Mouse (Mus musculus) lung, embryonic 16.5 days (tissue): ENCODE measurements around the gene Cfap52. TPM values are rescaled to one million over a fixed set of nuclear protein-coding genes. Genes with fewer than 3 reads are reported as not detected.

Experiments used
- ATAC-seq: fragments of 200-750 bp; cut with Nextera tagmentation; 2 replicates; pipeline ENCODE4 v1.8.0; 2017; ENCODE audit warnings: low read depth, mild to moderate bottlenecking, moderate library complexity
- H3K27ac ChIP-seq: fragments of 300-500 bp; sonication (generic); 2 replicates; pipeline ENCODE4 v1.5.1; 2014; ENCODE audit warnings: mild to moderate bottlenecking, control low read depth, low read length
- H3K27me3 ChIP-seq: fragments of 300-500 bp; sonication (generic); 2 replicates; pipeline ENCODE4 v1.6.1; 2014; ENCODE audit warnings: low read depth, low read length, mixed read lengths; ENCODE audit not compliant: control insufficient read depth, insufficient read depth
- H3K36me3 ChIP-seq: fragments of 300-500 bp; sonication (generic); 2 replicates; pipeline ENCODE4 v1.6.1; 2014; ENCODE audit warnings: low read length; ENCODE audit not compliant: control insufficient read depth, insufficient read depth
- H3K4me1 ChIP-seq: fragments of 300-500 bp; sonication (generic); replicated peaks from 2 replicates; pipeline ENCODE4 v1.6.1; 2014; ENCODE audit warnings: low read length, mixed read lengths; ENCODE audit not compliant: control insufficient read depth, insufficient read depth
- H3K4me2 ChIP-seq: fragments of 300-500 bp; sonication (generic); 2 replicates; pipeline ENCODE4 v1.6.1; 2014; ENCODE audit warnings: low read depth, low read length, control low read depth
- H3K4me3 ChIP-seq: fragments of 300-500 bp; sonication (generic); 2 replicates; pipeline ENCODE4 v1.5.1; 2014; ENCODE audit warnings: mild to moderate bottlenecking, low read length, control low read depth
- H3K9ac ChIP-seq: fragments of 300-500 bp; sonication (generic); 2 replicates; pipeline ENCODE4 v1.6.1; 2014; ENCODE audit warnings: low read length, control low read depth
- H3K9me3 ChIP-seq: fragments of 300-500 bp; sonication (generic); 2 replicates; pipeline ENCODE4 v1.6.1; 2016; ENCODE audit warnings: low read length; ENCODE audit not compliant: control insufficient read depth
- WGBS: fragments of 180-500 bp; shearing (Covaris S2); extraction: QIAGEN DNeasy Blood & Tissue Kit; methylation state at CpG from one replicate; pipeline ENCODE4 v1.1.7; 2014; 5-methylcytosine and 5-hydroxymethylcytosine counted together
- polyA plus RNA-seq: library from polyadenylated mRNA; unstranded; fragments of >200 nt; fragmentation: Nextera tagmentation; extraction: Ambion mirVana; gene quantifications from 2 replicates; pipeline ENCODE4 v1.2.1, GENCODE M21; 2015

Gene Cfap52
- polyA plus RNA-seq, 1 experiment from 2014 or later: 9.7 TPM

DNA sequence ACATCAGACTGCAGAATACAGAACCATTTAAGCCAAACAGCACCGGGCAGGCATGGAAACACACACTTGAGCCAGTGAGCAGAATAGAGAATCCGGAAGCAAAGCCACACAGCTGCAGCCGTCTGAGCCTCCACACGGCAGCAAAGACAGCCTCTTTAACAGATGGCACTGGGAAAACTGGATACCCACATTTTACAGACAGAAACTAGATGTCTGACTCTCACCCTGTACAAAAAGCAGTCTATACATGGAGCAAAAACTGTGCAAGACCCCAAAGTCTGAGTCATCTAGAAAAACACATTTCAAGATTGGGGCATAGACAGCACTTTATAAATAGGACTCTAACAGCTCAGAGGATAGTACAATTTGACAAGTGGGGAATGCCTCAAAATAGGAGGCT is 25.8 kb upstream of the Cfap52 start:
- WGBS: 78% methylated on average over 4 of the region's 4 CpGs
- no peak overlapping the region for H3K27ac ChIP-seq
- H3K36me3 ChIP-seq: no peaks in the 10 kb centered on the region
- H3K9ac ChIP-seq: no peak overlapping the region
- no peaks in the 10 kb centered on the region for H3K4me1 ChIP-seq
- no peaks in the 10 kb centered on the region for H3K27me3 ChIP-seq
- H3K9me3 ChIP-seq: no peaks in the 10 kb centered on the region
- no peak overlapping the region for H3K4me2 ChIP-seq
- ATAC-seq: no peak
- no peak overlapping the region for H3K4me3 ChIP-seq

DNA sequence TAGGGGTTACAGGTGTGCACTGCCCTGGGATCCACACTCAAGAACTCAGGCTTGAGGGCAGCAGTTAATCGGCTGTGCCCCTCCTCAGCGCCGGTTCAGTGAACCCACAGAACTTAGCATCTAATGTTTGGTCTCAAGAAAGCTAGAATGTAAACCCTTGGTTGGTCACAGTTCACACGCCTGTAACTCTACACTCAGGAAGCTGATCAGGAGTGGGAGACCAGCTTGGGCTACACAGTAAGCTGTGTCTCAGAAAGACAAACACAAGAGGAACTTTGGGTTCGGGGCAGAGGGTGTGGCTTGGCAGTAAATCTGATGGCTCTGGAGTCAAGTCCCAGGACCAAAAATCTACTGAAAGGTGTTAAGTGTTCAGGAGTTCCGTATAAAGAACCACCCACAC is 18.1 kb upstream of the Cfap52 start:
- Histone ChIP-seq H3K9ac (no peak overlapping the region), H3K4me2 (no peak overlapping the region), H3K36me3 (no peaks in the 10 kb centered on the region), H3K4me3 (no peak overlapping the region), H3K9me3 (no peaks in the 10 kb centered on the region), H3K27me3 (no peaks in the 10 kb centered on the region), H3K4me1 (no peaks in the 10 kb centered on the region), H3K27ac (no peak overlapping the region)
- no peak for ATAC-seq
- WGBS: 78% methylated on average over 6 of the region's 6 CpGs

DNA sequence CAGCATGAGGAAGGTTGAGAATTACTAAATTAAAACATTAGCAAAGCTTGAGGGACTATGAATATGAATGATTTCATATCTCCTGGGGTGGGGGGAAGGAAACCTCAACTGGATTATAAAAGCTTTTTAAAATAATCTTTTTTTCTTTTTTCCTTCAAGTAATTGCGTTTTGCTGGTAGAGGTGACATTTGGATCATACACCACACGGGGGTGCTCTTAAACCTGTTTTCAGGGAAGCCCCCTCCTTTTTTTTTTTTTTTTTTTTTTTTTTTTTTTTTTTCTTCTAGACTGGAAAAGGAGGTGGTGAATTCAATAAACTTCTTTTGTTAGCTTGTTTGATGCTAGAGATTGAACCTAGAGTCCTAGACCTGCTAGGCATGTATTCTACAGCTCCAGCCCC is 9.8 kb upstream of the Cfap52 start:
- no peaks in the 10 kb centered on the region for H3K9me3 ChIP-seq
- H3K9ac ChIP-seq: no peak overlapping the region
- no peak overlapping the region for H3K4me3 ChIP-seq
- H3K4me1 ChIP-seq: 0 out of 2 replicates have a peak, but pooled peaks cover 3% of the 10 kb centered on the region
- WGBS: 6% methylated on average over 2 of the region's 2 CpGs
- no peak overlapping the region for H3K27ac ChIP-seq
- H3K36me3 ChIP-seq: no peaks in the 10 kb centered on the region
- ATAC-seq: no peak
- H3K27me3 ChIP-seq: no peaks in the 10 kb centered on the region
- H3K4me2 ChIP-seq: no peak overlapping the region

DNA sequence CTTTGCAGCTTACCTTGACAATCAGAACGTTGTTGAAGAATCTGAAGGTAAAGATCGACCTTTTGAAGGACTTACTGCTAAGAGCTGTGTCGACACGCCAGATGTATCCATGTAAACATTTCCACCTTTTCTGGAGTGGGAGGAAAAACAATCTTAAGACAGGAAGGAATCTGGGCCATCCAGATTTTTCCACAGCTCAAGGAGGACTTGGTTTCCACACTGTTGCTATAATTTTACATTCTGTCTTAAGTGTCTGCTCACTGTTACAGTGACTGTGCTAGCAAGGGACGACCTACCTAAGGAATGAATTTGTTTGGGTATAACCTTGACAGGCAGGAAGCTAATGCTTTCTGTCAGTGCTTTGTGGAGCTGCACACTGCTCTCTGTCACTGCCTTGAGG is 7.8 kb upstream of the Cfap52 start:
- Histone ChIP-seq H3K4me1 (peaks cover 6% of the 10 kb centered on the region; the same call in 1 of the 2 replicates), H3K9ac (no peak overlapping the region), H3K4me3 (no peak overlapping the region), H3K36me3 (no peaks in the 10 kb centered on the region), H3K4me2 (no peak overlapping the region), H3K9me3 (no peaks in the 10 kb centered on the region), H3K27ac (peak overlapping the region; percentile 63), H3K27me3 (no peaks in the 10 kb centered on the region)
- peak; percentile 74 for ATAC-seq
- WGBS: 50% methylated on average over 5 of the region's 5 CpGs

DNA sequence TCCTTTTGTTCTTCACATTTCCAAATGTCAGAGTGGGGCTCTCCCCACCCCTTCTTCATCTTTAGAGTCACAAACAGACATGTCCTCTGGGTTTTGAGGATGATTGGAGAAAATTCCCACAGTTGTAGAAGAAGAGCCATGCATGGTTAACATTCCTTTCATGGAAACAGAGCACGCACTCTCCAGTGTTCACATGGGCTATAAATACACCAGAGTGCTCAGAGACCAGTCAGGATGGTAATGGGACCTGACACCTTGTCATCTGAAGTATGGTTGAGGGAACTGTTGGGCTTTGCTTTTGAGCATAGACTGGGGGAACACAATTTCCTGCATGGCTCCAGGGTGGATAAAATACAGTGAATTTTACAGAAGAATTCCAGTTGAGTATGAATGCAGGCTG is 7.2 kb upstream of the Cfap52 start:
- H3K9me3 ChIP-seq: no peaks in the 10 kb centered on the region
- 55% methylated on average over 1 of the region's 1 CpGs for WGBS
- no peaks in the 10 kb centered on the region for H3K36me3 ChIP-seq

DNA sequence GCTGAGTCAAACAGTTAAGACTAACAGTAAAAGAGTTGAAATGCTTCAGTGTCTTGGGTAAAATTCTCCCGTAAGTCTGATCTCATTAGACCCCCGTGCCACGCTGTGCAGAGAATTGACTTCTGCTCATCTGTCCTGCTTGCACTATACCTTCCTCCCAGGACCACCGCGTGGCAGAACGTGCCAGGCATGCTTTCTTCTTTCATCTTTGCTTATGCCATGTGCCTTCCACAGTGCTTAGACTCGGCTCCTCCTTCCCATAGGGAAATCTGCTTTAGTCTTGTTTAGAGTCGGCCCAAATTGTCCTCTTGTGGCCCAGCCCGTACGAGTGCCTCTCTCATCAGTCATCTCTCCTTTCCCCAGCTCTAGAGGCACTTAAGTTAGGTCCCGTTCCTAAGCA is 2.4 kb upstream of the Cfap52 start:
- ATAC-seq: no peak
- Histone ChIP-seq H3K9ac (no peak overlapping the region), H3K9me3 (no peaks in the 10 kb centered on the region), H3K4me1 (peaks cover 14% of the 10 kb centered on the region), H3K27me3 (no peaks in the 10 kb centered on the region), H3K36me3 (no peaks in the 10 kb centered on the region), H3K4me2 (no peak overlapping the region), H3K27ac (no peak overlapping the region), H3K4me3 (no peak overlapping the region)
- WGBS: 52% methylated on average over 11 of the region's 11 CpGs

More for the DNA sequence above, 7.2 kb upstream of the Cfap52 start:
- 0 out of 2 replicates have a peak, but pooled peaks have one; percentile 28 for ATAC-seq
- no peaks in the 10 kb centered on the region for H3K27me3 ChIP-seq
- no peak overlapping the region for H3K4me2 ChIP-seq
- no peak overlapping the region for H3K4me3 ChIP-seq
- peaks cover 9% of the 10 kb centered on the region for H3K4me1 ChIP-seq
- peak overlapping the region; percentile 63 for H3K27ac ChIP-seq
- H3K9ac ChIP-seq: no peak overlapping the region

DNA sequence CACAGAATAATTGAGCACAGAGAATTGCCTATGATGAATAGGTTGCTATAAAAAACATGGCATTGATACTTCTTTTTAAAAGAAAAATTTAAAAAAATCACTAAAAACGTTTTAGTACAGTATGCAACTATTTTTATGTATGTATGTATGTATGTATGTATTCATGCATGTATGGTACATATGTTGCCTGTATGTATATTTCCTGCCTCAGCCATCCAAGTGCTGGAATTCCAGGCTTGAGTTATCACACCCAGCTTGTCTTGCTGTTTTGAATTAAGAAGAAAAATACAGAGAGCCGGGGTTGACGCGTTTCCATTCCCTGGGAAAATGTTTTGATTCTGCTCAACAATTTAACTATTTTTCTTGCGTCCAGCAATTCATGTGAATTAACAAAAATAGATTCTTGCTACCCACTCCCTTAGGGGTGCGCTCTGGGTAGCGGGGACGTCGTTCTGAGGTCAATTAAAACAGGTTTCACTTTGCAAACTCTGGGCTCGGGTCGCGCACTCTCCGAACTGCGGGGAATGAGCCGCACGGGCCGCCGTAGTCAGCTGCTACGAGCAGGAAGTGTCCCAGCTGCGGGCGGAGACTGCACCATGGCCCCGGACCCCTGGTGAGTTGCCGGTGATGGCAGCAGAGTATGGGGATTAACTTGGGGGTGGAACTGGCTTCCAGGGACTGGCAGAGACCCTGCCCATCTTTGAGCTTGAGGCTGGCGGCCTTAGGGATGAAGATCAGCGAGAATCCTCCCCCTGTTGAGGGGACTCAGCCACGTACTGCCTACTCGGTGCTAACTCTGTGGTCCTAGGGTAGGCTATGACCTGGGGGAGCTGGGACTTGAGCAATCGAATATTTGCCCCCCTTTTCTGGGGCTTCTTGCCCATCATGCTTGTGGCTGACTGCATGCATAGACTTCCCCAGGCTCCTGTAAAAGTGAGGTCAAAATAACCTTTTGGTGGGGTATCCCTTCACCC is 741 bp upstream of the Cfap52 start, which contains the start of gene Stx8:
TSS of gene Stx8 (plus strand) at position 289 of the 974 bp plus-strand sequence.
- Histone ChIP-seq H3K36me3 (no peaks in the 10 kb centered on the region), H3K4me2 (peak within 1 kb of the TSS; percentile 68), H3K27me3 (no peaks in the 10 kb centered on the region), H3K9ac (peak within 1 kb of the TSS; percentile 85), H3K4me1 (peaks cover 13% of the 10 kb centered on the region), H3K4me3 (peak within 1 kb of the TSS; percentile 91), H3K9me3 (no peaks in the 10 kb centered on the region), H3K27ac (peak within 1 kb of the TSS; percentile 5)
- under 1% methylated on average over 28 of the region's 28 CpGs for WGBS
- ATAC-seq: peak; percentile 89

DNA sequence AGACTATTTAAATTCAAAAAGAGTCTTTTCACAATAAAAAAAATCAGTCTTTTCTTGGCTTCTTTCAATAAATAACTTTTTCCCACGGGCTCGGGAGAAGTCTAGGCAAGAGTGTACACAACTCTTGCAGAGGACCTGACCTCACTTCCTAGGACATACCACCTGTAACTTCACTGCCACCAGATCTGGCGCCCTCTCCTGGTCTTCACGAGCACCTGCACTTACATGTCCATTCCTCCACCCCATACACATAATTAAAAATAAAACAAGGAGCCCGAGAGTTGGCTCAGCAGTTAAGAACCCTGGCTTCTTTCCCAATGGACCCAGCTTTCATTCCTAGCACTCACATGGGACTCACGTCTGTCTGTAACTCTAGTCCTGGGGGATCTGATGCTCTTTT is 1.3 kb downstream of the Cfap52 start:
- Histone ChIP-seq H3K9ac (no peak overlapping the region), H3K4me1 (peaks cover 13% of the 10 kb centered on the region), H3K36me3 (no peaks in the 10 kb centered on the region), H3K27ac (no peak overlapping the region), H3K4me2 (no peak overlapping the region), H3K27me3 (no peaks in the 10 kb centered on the region), H3K9me3 (no peaks in the 10 kb centered on the region), H3K4me3 (no peak overlapping the region)
- ATAC-seq: no peak
- 61% methylated on average over 6 of the region's 6 CpGs for WGBS

DNA sequence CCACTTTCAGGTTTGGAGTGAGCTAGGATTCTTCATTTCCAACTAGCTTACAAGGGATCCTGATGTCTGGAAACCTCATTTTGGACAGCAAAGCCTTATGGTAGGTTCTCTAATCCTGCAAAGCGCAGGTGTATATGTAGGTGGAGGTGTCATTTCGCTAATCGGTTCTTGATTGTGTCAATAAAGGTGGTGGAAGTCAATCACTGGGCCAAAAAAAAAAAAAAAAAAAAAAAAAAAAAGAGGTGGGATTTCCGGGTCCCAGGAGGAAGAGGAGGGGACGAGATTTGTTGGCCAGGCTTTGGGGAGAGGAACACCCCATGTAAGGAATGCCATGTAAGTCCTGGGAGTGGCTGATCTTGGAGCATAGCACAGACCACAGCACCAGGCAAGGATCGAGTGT is 11.0 kb downstream of the Cfap52 start:
- WGBS: 84% methylated on average over 6 of the region's 6 CpGs
- no peaks in the 10 kb centered on the region for H3K27me3 ChIP-seq
- ATAC-seq: no peak
- no peaks in the 10 kb centered on the region for H3K36me3 ChIP-seq
- no peak overlapping the region for H3K4me2 ChIP-seq
- no peak overlapping the region for H3K9ac ChIP-seq
- H3K4me1 ChIP-seq: no peaks in the 10 kb centered on the region
- no peak overlapping the region for H3K27ac ChIP-seq
- no peak overlapping the region for H3K4me3 ChIP-seq
- no peaks in the 10 kb centered on the region for H3K9me3 ChIP-seq
